Mouse (Mus musculus) heart, embryonic 14.5 days (tissue): ENCODE data around the gene Erp29. TPM values are rescaled to one million over a fixed set of nuclear protein-coding genes. Genes with fewer than 3 reads are reported as not detected.

Source experiments
- ATAC-seq: fragments of 200-750 bp; cut with Nextera tagmentation; 2 replicates; pipeline ENCODE4 v1.8.0; 2017; ENCODE audit warnings: low read depth, moderate TSS enrichment; ENCODE audit not compliant: insufficient number of reproducible peaks, insufficient read depth, low FRiP score
- H3K27ac ChIP-seq, 2 experiments: fragments of 200-500 bp in 1 of 2; fragments of 300-500 bp in 1 of 2; sonication (generic) in 1 of 2; replicated peaks in 1 of 2; 2 replicates each; pipeline ENCODE4 v1.5.1; 2012 to 2014; ENCODE audit warnings: low read depth in 2 of 2, low read length in 2 of 2, control low read depth in 1 of 2, mild to moderate bottlenecking in 1 of 2, mixed read lengths in 1 of 2; ENCODE audit not compliant: control insufficient read depth in 1 of 2, insufficient read depth in 1 of 2
- H3K27me3 ChIP-seq: fragments of 300-500 bp; sonication (generic); 2 replicates; pipeline ENCODE4 v1.6.1; 2014; ENCODE audit warnings: mild to moderate bottlenecking, low read length, control low read depth; ENCODE audit not compliant: control insufficient read depth, insufficient read depth
- H3K36me3 ChIP-seq: fragments of 300-500 bp; sonication (generic); 2 replicates; pipeline ENCODE4 v1.6.1; 2014; ENCODE audit warnings: mild to moderate bottlenecking, control low read depth, low read length, mixed read lengths; ENCODE audit not compliant: control insufficient read depth, insufficient read depth
- H3K4me1 ChIP-seq, 2 experiments: fragments of 200-500 bp in 1 of 2; fragments of 300-500 bp in 1 of 2; sonication (generic) in 1 of 2; 2 replicates each; pipeline ENCODE4 v1.6.1; 2012 to 2014; ENCODE audit warnings: low read length in 2 of 2, control low read depth in 1 of 2, mixed read lengths in 1 of 2; ENCODE audit not compliant: control insufficient read depth in 2 of 2, insufficient read depth in 2 of 2
- H3K4me2 ChIP-seq: fragments of 300-500 bp; sonication (generic); 2 replicates; pipeline ENCODE4 v1.6.1; 2014; ENCODE audit warnings: mild to moderate bottlenecking, low read length
- H3K4me3 ChIP-seq, 2 experiments: fragments of 200-500 bp in 1 of 2; fragments of 300-500 bp in 1 of 2; sonication (generic) in 1 of 2; 2 replicates each; pipeline ENCODE4 v1.5.1; 2012 to 2014; ENCODE audit warnings: low read length in 2 of 2, mild to moderate bottlenecking in 2 of 2, control low read depth in 1 of 2, low read depth in 1 of 2, moderate library complexity in 1 of 2; ENCODE audit not compliant: control insufficient read depth in 1 of 2, insufficient read depth in 1 of 2
- H3K9ac ChIP-seq: fragments of 300-500 bp; sonication (generic); 2 replicates; pipeline ENCODE4 v1.6.1; 2014; ENCODE audit warnings: mild to moderate bottlenecking, low read length
- H3K9me3 ChIP-seq: fragments of 300-500 bp; sonication (generic); 2 replicates; pipeline ENCODE4 v1.6.1; 2016; ENCODE audit warnings: low read length, control low read depth; ENCODE audit not compliant: control insufficient read depth
- WGBS: fragments of 180-500 bp; shearing (Covaris S2); extraction: QIAGEN DNeasy Blood & Tissue Kit; methylation state at CpG from one replicate; pipeline ENCODE4 v1.1.7; 2014; 5-methylcytosine and 5-hydroxymethylcytosine counted together
- polyA plus RNA-seq: library from polyadenylated mRNA; unstranded; fragments of >200 nt; fragmentation: Nextera tagmentation; extraction: Ambion mirVana; gene quantifications from 2 replicates; pipeline ENCODE4 v1.2.1, GENCODE M21; 2014

The Erp29 gene
- polyA plus RNA-seq, 1 experiment from 2014 or later: 123 TPM

DNA sequence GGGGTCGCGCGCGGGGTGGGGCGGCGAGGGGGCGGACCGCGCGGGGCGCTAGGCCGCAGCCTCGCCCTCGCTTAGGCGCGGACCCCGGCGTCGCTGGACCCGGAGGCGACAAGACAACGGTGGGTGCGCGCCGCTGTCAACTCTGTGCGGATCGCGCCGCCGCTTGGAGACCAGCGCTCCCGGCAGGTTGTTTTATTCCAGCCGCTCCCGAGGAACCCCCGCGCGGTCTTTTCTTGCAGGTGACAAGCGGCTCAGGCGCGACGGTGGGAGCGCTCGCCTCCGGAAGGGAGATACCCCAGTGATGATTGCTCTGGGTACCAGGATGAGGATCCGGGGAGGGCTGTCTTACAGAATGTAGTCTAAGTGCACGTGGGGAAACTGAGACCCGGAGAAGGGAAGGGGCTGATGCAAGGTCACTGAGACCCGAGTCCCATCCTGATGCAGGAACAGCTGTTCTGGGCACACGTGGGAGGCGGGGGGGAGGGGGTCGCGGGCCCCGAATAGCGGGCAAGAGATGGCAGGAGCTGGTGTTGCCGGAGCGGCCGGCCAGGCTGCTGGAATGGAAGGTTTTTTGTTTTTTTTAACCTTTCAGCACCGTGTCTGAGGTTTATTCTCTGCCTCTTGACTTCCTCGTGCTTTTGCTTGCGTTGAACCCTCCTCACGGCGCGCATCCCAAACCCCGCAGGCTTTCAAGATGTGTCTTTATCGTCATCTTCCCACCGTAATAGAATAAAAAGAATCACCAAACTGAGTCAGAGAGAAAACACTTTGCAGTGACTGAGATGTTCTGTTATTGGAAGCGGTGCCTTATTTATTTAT lies 54.0 kb downstream of the Erp29 start:
- peak; percentile 78 for ATAC-seq
- under 1% methylated on average over 67 of the region's 67 CpGs for WGBS
- H3K36me3 ChIP-seq: peaks cover 18% of the 10 kb centered on the region; the same call in 1 of the 2 replicates
- H3K27me3 ChIP-seq: no peaks in the 10 kb centered on the region
- no peaks in the 10 kb centered on the region for H3K9me3 ChIP-seq
- H3K4me2 ChIP-seq: peak overlapping the region; percentile 95
- peak overlapping the region; percentile 84 to 95 for H3K4me3 ChIP-seq
- H3K27ac ChIP-seq: peak overlapping the region in 1 of 2 experiments; percentile 80; a peak in 2 of 4 replicates
- peak overlapping the region; percentile 94 for H3K9ac ChIP-seq
- peaks cover 6 to 14% of the 10 kb centered on the region in 2 experiments for H3K4me1 ChIP-seq

DNA sequence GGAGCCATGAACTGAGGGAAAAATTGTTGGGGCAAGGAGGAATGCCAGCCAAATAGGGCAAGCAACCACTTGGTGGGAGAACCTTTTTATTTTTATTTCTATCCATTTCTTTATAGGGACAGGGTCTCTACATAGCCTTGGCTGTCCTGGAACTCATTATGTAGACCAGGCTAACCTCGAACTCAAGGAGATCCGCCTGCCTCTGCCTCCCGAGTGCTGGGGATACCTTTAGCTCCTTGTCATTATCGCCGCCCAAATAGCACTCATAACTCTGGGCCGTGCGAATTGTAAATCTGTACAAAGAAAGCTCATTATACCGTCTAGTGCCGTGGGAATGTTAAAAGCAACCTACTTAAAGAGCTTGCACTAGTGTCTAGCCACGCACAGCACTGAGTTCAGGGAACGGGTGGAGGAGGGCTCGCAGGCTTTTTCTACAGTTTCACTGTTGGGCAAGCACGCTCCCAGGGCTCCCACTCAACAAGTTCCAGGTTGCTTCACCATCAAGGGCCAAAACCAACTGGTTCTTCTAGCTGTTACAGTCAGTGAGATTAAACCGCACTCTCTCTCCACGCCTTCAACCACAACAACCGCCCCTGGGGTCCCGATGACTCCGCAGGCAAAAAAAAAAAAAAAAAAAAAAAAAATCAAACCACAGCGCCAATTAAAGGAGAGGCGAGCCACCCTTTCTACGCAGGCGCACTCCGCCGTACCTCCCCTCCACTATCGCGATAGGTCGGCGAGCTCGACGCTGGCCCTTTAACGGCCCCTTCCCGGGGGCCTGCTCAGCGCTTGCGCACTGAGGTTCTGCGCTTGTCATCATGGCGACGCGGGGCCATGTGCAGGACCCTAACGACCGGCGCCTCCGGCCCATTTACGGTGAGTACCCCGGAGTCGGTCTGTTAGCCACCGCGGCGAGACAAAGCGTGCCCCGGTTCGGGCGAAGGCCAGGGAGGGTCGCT lies 54.8 kb downstream of the Erp29 start, which contains the start of gene Naa25:
TSS of gene Naa25 (plus strand) at position 750 of the 959 bp plus-strand sequence.
- Histone ChIP-seq H3K4me2 (peak within 1 kb of the TSS; percentile 95), H3K4me3 (peak within 1 kb of the TSS; percentile 84 to 95), H3K4me1 (peaks cover 6 to 14% of the 10 kb centered on the region in 2 experiments), H3K9ac (peak within 1 kb of the TSS; percentile 94), H3K9me3 (no peaks in the 10 kb centered on the region), H3K27me3 (no peaks in the 10 kb centered on the region), H3K27ac (peak within 1 kb of the TSS; percentile 79 to 80), H3K36me3 (peaks cover 12% of the 10 kb centered on the region; the same call in 1 of the 2 replicates)
- 9% methylated on average over 53 of the region's 53 CpGs for WGBS
- ATAC-seq: peak; percentile 95

DNA sequence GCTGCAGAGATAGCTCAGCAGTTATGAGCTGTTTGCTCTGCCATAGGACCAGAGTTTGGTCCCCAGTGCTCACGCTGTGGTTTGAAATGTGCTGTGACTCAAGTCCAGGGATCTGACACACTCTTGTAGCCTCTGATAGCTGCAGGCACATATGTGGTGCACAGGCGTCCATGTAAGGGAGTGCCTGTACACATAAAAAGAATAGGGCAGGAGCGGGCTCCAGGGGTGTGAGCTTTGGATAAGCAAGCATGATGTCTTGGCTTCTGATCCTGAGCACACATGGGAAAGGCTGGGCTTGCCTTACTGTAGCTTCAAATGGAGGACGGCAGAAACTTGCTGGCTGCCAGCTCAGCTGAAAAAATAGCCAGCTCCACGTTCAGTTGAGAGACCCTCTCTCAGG lies 56.7 kb downstream of the Erp29 start:
- no peaks in the 10 kb centered on the region for H3K9me3 ChIP-seq
- no peak for ATAC-seq
- 77% methylated on average over 5 of the region's 5 CpGs for WGBS

DNA sequence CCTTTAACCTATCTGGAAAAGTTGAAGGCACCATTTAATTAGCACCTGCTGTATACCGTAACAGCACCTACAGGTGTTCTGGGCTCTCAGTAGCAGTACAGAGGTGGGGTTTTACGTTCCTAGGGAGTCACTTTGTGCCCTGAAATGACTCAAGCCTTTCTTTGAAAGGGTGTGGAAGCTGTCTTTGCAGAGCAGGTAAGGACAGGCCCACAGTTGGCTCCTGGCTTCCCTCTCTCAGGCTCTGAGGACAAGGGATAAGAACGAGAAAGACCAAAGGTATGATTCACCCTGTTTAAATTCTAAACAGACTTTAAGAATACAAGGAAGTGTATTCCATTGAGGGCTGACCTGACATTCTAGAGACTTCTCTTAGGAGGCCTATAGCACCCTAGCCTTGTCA lies 58.9 kb downstream of the Erp29 start:
- ATAC-seq: no peak
- Histone ChIP-seq H3K27me3 (no peaks in the 10 kb centered on the region), H3K9ac (no peak overlapping the region), H3K36me3 (no peaks in the 10 kb centered on the region), H3K4me2 (no peak overlapping the region), H3K9me3 (no peaks in the 10 kb centered on the region), H3K4me1 (no peaks in the 10 kb centered on the region), H3K27ac (no peak overlapping the region), H3K4me3 (no peak overlapping the region)
- 72% methylated on average over 3 of the region's 3 CpGs for WGBS

More for the DNA sequence above, 56.7 kb downstream of the Erp29 start:
- Histone ChIP-seq H3K4me3 (no peak overlapping the region), H3K9ac (no peak overlapping the region), H3K36me3 (0 out of 2 replicates have a peak, but pooled peaks cover 3% of the 10 kb centered on the region), H3K27me3 (no peaks in the 10 kb centered on the region), H3K4me2 (no peak overlapping the region), H3K4me1 (peaks cover 6 to 14% of the 10 kb centered on the region in 2 experiments), H3K27ac (no peak overlapping the region)

DNA sequence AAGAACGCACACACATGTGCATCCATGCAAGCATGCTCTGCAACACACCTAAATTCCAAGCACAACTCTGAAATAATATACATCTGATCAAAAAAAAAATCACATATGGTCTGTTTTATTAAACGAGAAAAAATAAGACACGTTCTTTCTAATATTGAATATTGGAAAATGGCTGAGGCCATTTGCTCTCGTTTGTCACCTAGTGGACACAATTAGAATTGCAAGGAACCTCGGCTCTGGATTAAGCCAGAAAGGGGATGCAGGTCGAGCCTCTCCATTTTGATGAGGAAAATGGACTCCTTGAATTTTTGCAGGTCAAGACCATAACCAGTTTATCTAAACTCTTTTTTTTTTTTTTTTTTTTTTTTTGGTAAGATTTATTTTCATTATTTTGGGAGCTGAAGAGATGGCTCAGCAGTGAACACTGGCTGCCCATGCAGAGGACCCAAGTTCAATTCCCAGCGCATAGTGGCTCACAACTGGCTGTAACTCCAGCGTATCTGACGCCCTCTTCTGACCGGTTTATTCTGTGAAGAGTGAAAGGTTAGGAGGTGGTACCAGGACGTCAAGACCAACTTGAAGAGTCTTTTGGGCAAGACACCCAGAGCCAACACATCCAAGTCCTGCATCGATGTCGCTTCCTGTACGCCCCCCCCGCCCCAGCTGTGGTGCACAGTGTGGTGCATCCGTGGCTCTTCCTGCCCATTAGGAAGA lies 59.5 kb downstream of the Erp29 start:
- no peaks in the 10 kb centered on the region for H3K4me1 ChIP-seq
- no peak overlapping the region for H3K4me3 ChIP-seq
- H3K4me2 ChIP-seq: no peak overlapping the region
- H3K27me3 ChIP-seq: no peaks in the 10 kb centered on the region
- H3K27ac ChIP-seq: no peak overlapping the region
- 55% methylated on average over 16 of the region's 16 CpGs for WGBS
- H3K36me3 ChIP-seq: no peaks in the 10 kb centered on the region
- no peak overlapping the region for H3K9ac ChIP-seq
- H3K9me3 ChIP-seq: no peaks in the 10 kb centered on the region
- ATAC-seq: no peak

DNA sequence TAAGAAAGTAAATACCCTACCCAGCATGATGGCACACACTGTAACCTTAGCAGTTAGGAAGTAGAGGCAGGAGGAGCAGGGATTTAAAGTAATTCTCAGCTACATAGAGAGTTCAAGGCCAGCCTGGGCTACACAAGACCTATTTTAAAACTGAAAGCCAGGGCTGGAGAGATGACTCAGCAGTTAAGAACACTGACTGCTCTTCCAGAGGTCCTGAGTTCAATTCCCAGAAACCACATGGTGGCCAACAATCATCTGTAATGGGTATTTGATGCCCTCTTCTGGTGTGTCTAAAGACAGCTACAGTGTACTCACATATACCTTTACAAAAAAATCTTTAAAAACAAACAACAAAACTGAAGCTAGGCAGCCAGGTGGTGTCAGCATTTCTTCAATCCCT lies 62.6 kb downstream of the Erp29 start:
- Histone ChIP-seq H3K9ac (no peak overlapping the region), H3K27me3 (no peaks in the 10 kb centered on the region), H3K4me3 (no peak overlapping the region), H3K36me3 (no peaks in the 10 kb centered on the region), H3K27ac (no peak overlapping the region), H3K4me1 (peaks cover 0 to 13% of the 10 kb centered on the region in 2 experiments; a peak in 3 of 4 replicates), H3K9me3 (no peaks in the 10 kb centered on the region), H3K4me2 (no peak overlapping the region)
- ATAC-seq: no peak

DNA sequence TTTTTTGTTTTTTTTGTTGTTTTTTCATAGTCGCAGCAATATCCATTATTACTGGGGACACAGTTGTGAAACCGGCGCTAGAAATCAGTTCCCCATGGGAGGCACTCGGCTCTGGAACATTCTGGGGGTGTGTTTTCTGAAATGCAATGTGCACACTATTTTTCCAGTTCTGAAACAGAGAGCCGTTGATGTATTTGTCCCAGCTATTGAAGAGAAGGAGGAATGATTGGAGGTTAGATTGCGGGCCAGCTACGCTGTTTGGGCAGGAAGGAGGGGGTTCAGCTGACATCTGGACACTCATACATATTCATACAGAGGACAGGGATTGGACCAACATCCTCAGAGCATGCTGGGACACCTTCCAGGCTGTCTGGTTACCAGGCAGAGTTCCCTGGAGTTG lies 63.2 kb downstream of the Erp29 start:
- H3K4me3 ChIP-seq: no peak overlapping the region
- WGBS: 68% methylated on average over 7 of the region's 7 CpGs
- ATAC-seq: no peak
- peaks cover 0 to 18% of the 10 kb centered on the region in 2 experiments; a peak in 3 of 4 replicates for H3K4me1 ChIP-seq
- no peaks in the 10 kb centered on the region for H3K9me3 ChIP-seq
- H3K27ac ChIP-seq: no peak overlapping the region
- H3K36me3 ChIP-seq: no peaks in the 10 kb centered on the region
- no peak overlapping the region for H3K4me2 ChIP-seq
- H3K27me3 ChIP-seq: no peaks in the 10 kb centered on the region
- H3K9ac ChIP-seq: no peak overlapping the region
